Mouse (Mus musculus): ENCODE measurements around the gene Olfr721-ps1.

The Olfr721-ps1 gene

GRCm38 (mm10) chr14:14400998-14401397 is at the start of gene Olfr721-ps1:
Gene Olfr721-ps1 (plus strand): TSS chr14:14401298.
- no peak for DNase-seq (ENCODE audit: low read depth)

- DNase-seq (ENCODE audit: low read depth), result no peak
Measured at GRCm38 (mm10) chr14:14351721-14352590, 49.1 kb upstream of the Olfr721-ps1 start.

GRCm38 (mm10) chr14:14352606-14353005 is 48.5 kb upstream of the Olfr721-ps1 start:
- no peak for DNase-seq (ENCODE audit: low read depth)

GRCm38 (mm10) chr14:14353081-14353732 is 47.9 kb upstream of the Olfr721-ps1 start:
- DNase-seq (ENCODE audit: low read depth), result no peak

GRCm38 (mm10) chr14:14353740-14354510 is 47.2 kb upstream of the Olfr721-ps1 start:
- no peak for DNase-seq (ENCODE audit: low read depth)

GRCm38 (mm10) chr14:14354511-14355359 is 46.4 kb upstream of the Olfr721-ps1 start:
- no peak for DNase-seq (ENCODE audit: low read depth)

- no peak for DNase-seq (ENCODE audit: low read depth)
Measured at GRCm38 (mm10) chr14:14355360-14355646, 45.8 kb upstream of the Olfr721-ps1 start.

- DNase-seq (ENCODE audit: low read depth), result no peak
Measured at GRCm38 (mm10) chr14:14395535-14395934, 5.6 kb upstream of the Olfr721-ps1 start.

- no peak for DNase-seq (ENCODE audit: low read depth)
Measured at GRCm38 (mm10) chr14:14436078-14436658, 35.1 kb downstream of the Olfr721-ps1 start.

All from c-Kit-positive CD71-positive TER-119-negative erythroid progenitor cells, embryonic 14.5 days (primary cell).